Mouse (Mus musculus): Measurements from ENCODE around the gene Cxcl16. TPM values are rescaled to one million over a fixed set of nuclear protein-coding genes. Genes with fewer than 3 reads are reported as not detected.
A peak's percentile ranks its signal among the peaks of the same experiment; 100 is the strongest.

Cxcl16 gene
- total and polyA plus RNA-seq, 3 experiments: 7.9 to 17.6 (median 8.8) TPM

DNA sequence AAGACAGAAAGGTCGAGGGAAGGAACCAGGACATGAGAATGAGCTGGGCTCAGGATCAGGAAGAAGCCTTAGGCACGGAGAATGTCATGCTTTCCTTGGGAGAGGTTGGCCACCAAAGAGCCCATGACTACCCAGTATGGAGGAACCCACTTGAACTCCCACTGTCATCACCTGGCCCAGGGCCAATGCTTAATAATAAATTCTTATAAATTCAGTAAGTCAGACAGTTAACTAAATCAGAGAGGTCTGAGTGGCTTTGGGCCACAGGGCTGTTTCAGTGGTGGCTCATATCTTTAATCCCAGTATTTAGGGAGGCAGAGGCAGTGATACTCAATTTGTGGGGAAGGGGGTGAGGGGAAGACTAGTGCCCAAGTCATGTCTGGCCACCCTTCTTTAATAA lies 8.9 kb downstream of the Cxcl16 start:
- 79% methylated on average over 2 of the region's 2 CpGs for WGBS
- intact Hi-C loops (cut with DNase I): loop anchor here (10.0 kb wide), 1 partner anchor 154 kb away; no protein-coding TSS in a partner anchor

DNA sequence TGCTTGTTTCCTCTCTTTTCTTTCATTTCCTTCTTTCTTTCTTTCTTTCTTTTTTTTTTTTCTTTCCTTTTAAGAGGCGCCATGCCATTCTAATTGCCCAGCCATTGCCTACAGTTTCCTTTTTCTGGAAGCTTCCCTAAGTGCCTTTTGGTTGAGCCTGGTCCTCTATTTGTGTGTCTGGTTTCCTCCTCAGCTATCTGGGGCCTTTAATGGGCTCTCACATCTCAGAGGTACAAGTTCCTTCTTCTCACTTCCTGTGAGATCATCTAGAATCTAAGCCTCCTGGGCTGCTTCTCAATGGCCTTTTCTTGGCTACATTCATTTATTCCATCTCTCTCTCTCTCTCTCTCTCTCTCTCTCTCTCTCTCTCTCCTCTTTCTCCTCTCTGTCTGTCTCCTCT lies 12.4 kb downstream of the Cxcl16 start:
- no peak for TF ChIP-seq EP300 (IDR thresholded peaks at IDR 0.05; ENCODE audit: insufficient read depth, low read depth, low read length)
- TF ChIP-seq POLR2A (IDR thresholded peaks at IDR 0.05; ENCODE audit: insufficient read depth, low read depth, low read length): no peak
- TF ChIP-seq CTCF (IDR thresholded peaks at IDR 0.05): no peak
- DNase-seq: no peak
- no peak overlapping the region for H3K9ac ChIP-seq (ENCODE audit: low read depth, low read length)
- no peaks in the 10 kb centered on the region for H3K36me3 ChIP-seq (ENCODE audit: control insufficient read depth, insufficient read depth, low read length)
- H3K4me1 ChIP-seq (ENCODE audit: control insufficient read depth, insufficient read depth, low read length): no peaks in the 10 kb centered on the region
- no peaks in the 10 kb centered on the region for H3K79me2 ChIP-seq (replicated peaks; ENCODE audit: control insufficient read depth, insufficient read depth, low read length)
- intact Hi-C loops (cut with DNase I): no loop called here
- no peaks in the 10 kb centered on the region for H3K27me3 ChIP-seq (ENCODE audit: control insufficient read depth, insufficient read depth, low read length)
- H3K4me3 ChIP-seq: no peak overlapping the region
- no peak overlapping the region for H3K27ac ChIP-seq
- 65% methylated on average over 1 of the region's 1 CpGs for WGBS

More for the DNA sequence above, 8.9 kb downstream of the Cxcl16 start:
- no peak overlapping the region for H3K27ac ChIP-seq
- no peaks in the 10 kb centered on the region for H3K4me1 ChIP-seq (ENCODE audit: control insufficient read depth, insufficient read depth, low read length)
- H3K36me3 ChIP-seq (ENCODE audit: control insufficient read depth, insufficient read depth, low read length): no peaks in the 10 kb centered on the region; the same call in 1 of the 2 replicates
- TF ChIP-seq CTCF (IDR thresholded peaks at IDR 0.05): no peak
- TF ChIP-seq EP300 (IDR thresholded peaks at IDR 0.05; ENCODE audit: insufficient read depth, low read depth, low read length): no peak
- no peak for TF ChIP-seq POLR2A (IDR thresholded peaks at IDR 0.05; ENCODE audit: insufficient read depth, low read depth, low read length)
- no peaks in the 10 kb centered on the region for H3K79me2 ChIP-seq (replicated peaks; ENCODE audit: control insufficient read depth, insufficient read depth, low read length)
- H3K9ac ChIP-seq (ENCODE audit: low read depth, low read length): no peak overlapping the region
- no peak overlapping the region for H3K4me3 ChIP-seq
- no peaks in the 10 kb centered on the region for H3K27me3 ChIP-seq (ENCODE audit: control insufficient read depth, insufficient read depth, low read length)
- no peak for DNase-seq

DNA sequence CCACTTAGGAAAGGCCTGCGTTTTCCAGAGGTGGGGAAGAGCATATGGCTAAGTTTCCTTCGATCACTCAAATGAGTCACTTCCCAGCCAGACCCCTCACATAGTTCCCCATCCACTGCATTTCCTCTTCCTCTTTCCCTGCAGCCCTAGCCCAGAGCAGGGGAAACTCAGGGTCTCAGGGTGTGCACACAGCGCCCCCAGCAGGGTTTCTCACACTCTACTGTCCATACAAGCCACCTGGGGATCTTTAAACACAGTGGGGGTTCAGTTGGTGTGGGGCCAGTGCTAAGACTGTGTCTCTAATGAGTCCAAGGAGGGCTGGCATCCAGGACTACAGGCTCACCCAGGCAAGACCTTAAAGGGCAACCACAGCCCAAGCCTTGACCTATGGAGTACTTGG lies 13.0 kb downstream of the Cxcl16 start:
- Histone ChIP-seq H3K9ac (ENCODE audit: low read depth, low read length) (no peak overlapping the region), H3K79me2 (replicated peaks; ENCODE audit: control insufficient read depth, insufficient read depth, low read length) (no peaks in the 10 kb centered on the region), H3K36me3 (ENCODE audit: control insufficient read depth, insufficient read depth, low read length) (no peaks in the 10 kb centered on the region), H3K27ac (no peak overlapping the region), H3K27me3 (ENCODE audit: control insufficient read depth, insufficient read depth, low read length) (no peaks in the 10 kb centered on the region), H3K4me3 (no peak overlapping the region), H3K4me1 (ENCODE audit: control insufficient read depth, insufficient read depth, low read length) (no peaks in the 10 kb centered on the region)
- WGBS: 26% methylated on average over 3 of the region's 3 CpGs
- TF ChIP-seq EP300 (IDR thresholded peaks at IDR 0.05; ENCODE audit: insufficient read depth, low read depth, low read length) (no peak), POLR2A (IDR thresholded peaks at IDR 0.05; ENCODE audit: insufficient read depth, low read depth, low read length) (no peak), CTCF (IDR thresholded peaks at IDR 0.05) (0 out of 2 replicates have a peak, but pooled peaks have one; percentile 2)
- DNase-seq: no peak
- intact Hi-C loops (cut with DNase I): no loop called here

DNA sequence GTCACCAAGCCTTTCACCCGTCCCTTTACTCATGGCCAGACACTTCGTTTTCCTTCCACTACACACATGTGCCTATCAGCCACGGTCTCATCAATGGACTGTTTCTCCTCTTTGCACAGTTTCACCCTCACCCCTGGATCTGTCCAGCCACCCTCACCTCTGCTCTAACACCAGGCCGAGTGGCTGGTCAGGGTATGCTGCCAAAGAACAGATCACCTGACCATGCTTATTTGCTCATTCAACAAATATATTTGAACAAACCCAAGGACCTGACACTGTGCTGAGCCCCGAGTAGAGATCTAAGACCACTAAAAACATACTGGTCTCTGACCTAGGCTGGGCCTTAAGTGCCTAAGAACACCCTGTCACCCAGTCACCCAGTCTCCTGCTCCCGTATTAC lies 15.1 kb downstream of the Cxcl16 start:
- no peaks in the 10 kb centered on the region for H3K4me1 ChIP-seq (ENCODE audit: control insufficient read depth, insufficient read depth, low read length)
- no peaks in the 10 kb centered on the region for H3K79me2 ChIP-seq (replicated peaks; ENCODE audit: control insufficient read depth, insufficient read depth, low read length)
- DNase-seq: no peak
- no peak overlapping the region for H3K27ac ChIP-seq
- TF ChIP-seq EP300 (IDR thresholded peaks at IDR 0.05; ENCODE audit: insufficient read depth, low read depth, low read length): no peak
- no peak for TF ChIP-seq POLR2A (IDR thresholded peaks at IDR 0.05; ENCODE audit: insufficient read depth, low read depth, low read length)
- no peak for TF ChIP-seq CTCF (IDR thresholded peaks at IDR 0.05)
- no peaks in the 10 kb centered on the region for H3K27me3 ChIP-seq (ENCODE audit: control insufficient read depth, insufficient read depth, low read length)
- no peaks in the 10 kb centered on the region for H3K36me3 ChIP-seq (ENCODE audit: control insufficient read depth, insufficient read depth, low read length)
- H3K4me3 ChIP-seq: no peak overlapping the region
- intact Hi-C loops (cut with DNase I): no loop called here
- 71% methylated on average over 6 of the region's 6 CpGs for WGBS
- no peak overlapping the region for H3K9ac ChIP-seq (ENCODE audit: low read depth, low read length)

DNA sequence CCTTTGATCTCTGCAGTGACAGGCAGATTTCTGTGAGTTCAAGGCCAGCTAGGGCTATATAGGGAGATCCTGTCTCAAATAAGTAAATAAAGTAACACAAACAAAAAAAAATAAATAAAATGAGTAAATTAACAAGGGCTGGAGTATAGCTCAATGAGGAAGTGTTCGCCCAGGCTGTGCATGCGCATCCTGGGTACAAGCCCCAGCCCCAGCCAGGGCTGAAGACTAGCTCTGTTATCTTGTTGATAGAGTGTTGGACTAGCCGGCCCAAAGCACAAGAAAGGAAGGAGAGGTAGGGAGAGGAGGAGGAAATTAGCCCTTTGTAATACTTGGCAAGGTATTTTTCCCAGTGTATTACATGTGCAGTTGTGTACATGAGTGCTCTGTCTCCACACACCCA lies 15.8 kb downstream of the Cxcl16 start:
- 60% methylated on average over 3 of the region's 3 CpGs for WGBS
- TF ChIP-seq CTCF (IDR thresholded peaks at IDR 0.05) (no peak), POLR2A (IDR thresholded peaks at IDR 0.05; ENCODE audit: insufficient read depth, low read depth, low read length) (no peak), EP300 (IDR thresholded peaks at IDR 0.05; ENCODE audit: insufficient read depth, low read depth, low read length) (no peak)
- Histone ChIP-seq H3K27ac (no peak overlapping the region), H3K79me2 (replicated peaks; ENCODE audit: control insufficient read depth, insufficient read depth, low read length) (no peaks in the 10 kb centered on the region), H3K4me3 (no peak overlapping the region), H3K9ac (ENCODE audit: low read depth, low read length) (no peak overlapping the region), H3K36me3 (ENCODE audit: control insufficient read depth, insufficient read depth, low read length) (no peaks in the 10 kb centered on the region), H3K27me3 (ENCODE audit: control insufficient read depth, insufficient read depth, low read length) (no peaks in the 10 kb centered on the region), H3K4me1 (ENCODE audit: control insufficient read depth, insufficient read depth, low read length) (no peaks in the 10 kb centered on the region)
- intact Hi-C loops (cut with DNase I): no loop called here
- no peak for DNase-seq

DNA sequence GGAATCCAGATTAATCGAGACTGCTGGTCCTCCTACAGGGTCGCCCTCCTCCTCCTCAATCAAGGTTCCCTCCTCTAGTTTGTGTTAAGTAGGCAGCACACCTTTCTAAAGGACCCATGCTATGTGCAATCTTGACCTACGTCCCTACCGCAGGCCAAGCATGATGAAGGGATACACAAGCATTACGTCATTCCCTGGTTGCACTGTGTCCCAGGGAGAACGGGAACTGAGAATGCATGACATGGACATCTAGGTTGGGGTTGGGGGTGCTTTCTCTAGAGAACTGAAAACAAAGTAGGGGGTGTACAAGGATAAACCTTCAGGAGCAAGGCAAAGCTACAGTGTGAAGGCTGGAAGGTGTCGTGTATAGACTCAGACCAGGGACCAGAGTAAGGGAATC lies 17.9 kb downstream of the Cxcl16 start:
- Histone ChIP-seq H3K36me3 (ENCODE audit: control insufficient read depth, insufficient read depth, low read length) (no peaks in the 10 kb centered on the region), H3K4me1 (ENCODE audit: control insufficient read depth, insufficient read depth, low read length) (no peaks in the 10 kb centered on the region), H3K27ac (no peak overlapping the region), H3K9ac (ENCODE audit: low read depth, low read length) (no peak overlapping the region), H3K27me3 (ENCODE audit: control insufficient read depth, insufficient read depth, low read length) (no peaks in the 10 kb centered on the region), H3K79me2 (replicated peaks; ENCODE audit: control insufficient read depth, insufficient read depth, low read length) (no peaks in the 10 kb centered on the region), H3K4me3 (no peak overlapping the region)
- no peak for DNase-seq
- TF ChIP-seq CTCF (IDR thresholded peaks at IDR 0.05) (no peak), POLR2A (IDR thresholded peaks at IDR 0.05; ENCODE audit: insufficient read depth, low read depth, low read length) (no peak), EP300 (IDR thresholded peaks at IDR 0.05; ENCODE audit: insufficient read depth, low read depth, low read length) (no peak)
- intact Hi-C loops (cut with DNase I): no loop called here
- 79% methylated on average over 7 of the region's 7 CpGs for WGBS
